Mouse (Mus musculus): Measurements from ENCODE around the gene Vwc2.

GRCm38 (mm10) chr11:11171396-11171795, 57.4 kb downstream of the Vwc2 start:
- no peak for TF ChIP-seq POLR2A (IDR thresholded peaks at IDR 0.05; ENCODE audit: low read depth, low read length)
- no peak for TF ChIP-seq CTCF (IDR thresholded peaks at IDR 0.05; ENCODE audit: extremely low read depth, insufficient read length, insufficient replicate concordance, low read depth, low read length)
